Mouse (Mus musculus) CH12.LX (cell line): ENCODE results near the gene Ric8a.

Experiments used
- CHD1 ChIP-seq: IDR thresholded peaks from 2 replicates; pipeline ENCODE4 v1.6.1; 2012; ENCODE audit warnings: low read depth, low read length, improper control_type of control experiment, inconsistent platforms
- CTCF ChIP-seq, 2 experiments: IDR thresholded peaks in 1 of 2; conservative IDR thresholded peaks in 1 of 2; 2 replicates each; pipeline ENCODE4 v1.5.1; 2011 to 2012; ENCODE audit warnings: low read depth in 2 of 2, low read length in 2 of 2, improper control_type of control experiment in 1 of 2, inconsistent platforms in 1 of 2, mild to moderate bottlenecking in 1 of 2, moderate library complexity in 1 of 2
- POLR2A ChIP-seq: IDR thresholded peaks from 2 replicates; pipeline ENCODE4 v1.6.1; 2011; ENCODE audit warnings: low read depth, mild to moderate bottlenecking, improper control_type of control experiment, low read length

- no peak for TF ChIP-seq POLR2A
- no peak for TF ChIP-seq CTCF (conservative IDR thresholded peaks at IDR 0.05 in 1 of 2, IDR thresholded peaks at IDR 0.05 in 1 of 2; ENCODE audit: low read depth in 2 of 2, low read length in 2 of 2)
- no peak for TF ChIP-seq CHD1
Observed at GRCm38 (mm10) chr7:140859997-140860396, 3.2 kb downstream of the Ric8a start.
